Mouse (Mus musculus): Measurements from ENCODE around the gene Mboat1. TPM values are rescaled to one million over a fixed set of nuclear protein-coding genes. Genes with fewer than 3 reads are reported as not detected.

Gene Mboat1
- total RNA-seq, 2 experiments from 2014 or later: 0.75 to 0.91 TPM

DNA sequence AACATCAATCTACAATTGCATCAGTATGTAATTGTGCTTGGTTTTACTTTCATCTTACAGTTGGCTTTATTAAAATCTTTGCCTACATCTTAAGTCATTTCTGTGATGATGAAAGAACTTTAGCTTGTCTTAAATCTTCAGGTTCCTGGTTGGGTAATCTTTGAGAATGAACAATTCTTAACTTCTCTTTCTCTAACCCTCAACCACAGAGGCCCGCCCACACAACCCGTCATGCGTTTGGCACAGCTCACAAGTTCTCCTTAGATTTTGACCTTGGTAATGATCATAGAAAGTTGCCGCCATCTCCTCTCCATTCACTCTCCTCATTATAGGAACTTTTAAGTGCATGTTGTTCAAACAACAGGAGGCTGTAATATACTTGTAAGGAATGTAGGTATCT lies 18.0 kb downstream of the Mboat1 start:
- no peak overlapping the region for H3K27ac ChIP-seq
- no peak for TF ChIP-seq CTCF (IDR thresholded peaks at IDR 0.05)
- intact Hi-C loops (cut with DNase I): no loop called here
- H3K4me3 ChIP-seq: no peak overlapping the region
- DNase-seq (ENCODE audit: extremely low spot score in 1 of 2, low spot score in 2 of 2): no peak

DNA sequence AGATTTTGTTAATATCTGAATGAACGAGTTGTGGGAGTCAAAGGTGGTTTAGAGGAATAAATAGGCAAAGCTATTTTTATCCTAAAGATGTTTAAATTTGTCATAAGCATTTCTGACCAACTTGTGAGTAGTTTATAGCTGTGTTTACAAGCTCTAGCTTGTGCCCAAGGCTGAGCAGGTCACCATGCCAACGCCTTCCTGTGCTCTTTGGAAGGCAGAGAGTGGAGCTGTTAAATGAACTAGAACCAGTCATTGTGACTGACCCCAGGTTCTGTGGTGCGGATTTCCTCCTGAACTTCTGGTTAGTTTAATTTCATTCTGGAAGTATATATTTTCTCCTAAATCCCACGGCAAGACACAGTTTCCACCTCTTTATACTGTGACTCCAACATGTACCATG lies 23.3 kb downstream of the Mboat1 start:
- no peak for TF ChIP-seq CTCF (IDR thresholded peaks at IDR 0.05)
- H3K4me3 ChIP-seq: no peak overlapping the region
- DNase-seq (ENCODE audit: extremely low spot score in 1 of 2, low spot score in 2 of 2): no peak
- no peak overlapping the region for H3K27ac ChIP-seq
- intact Hi-C loops (cut with DNase I): no loop called here

DNA sequence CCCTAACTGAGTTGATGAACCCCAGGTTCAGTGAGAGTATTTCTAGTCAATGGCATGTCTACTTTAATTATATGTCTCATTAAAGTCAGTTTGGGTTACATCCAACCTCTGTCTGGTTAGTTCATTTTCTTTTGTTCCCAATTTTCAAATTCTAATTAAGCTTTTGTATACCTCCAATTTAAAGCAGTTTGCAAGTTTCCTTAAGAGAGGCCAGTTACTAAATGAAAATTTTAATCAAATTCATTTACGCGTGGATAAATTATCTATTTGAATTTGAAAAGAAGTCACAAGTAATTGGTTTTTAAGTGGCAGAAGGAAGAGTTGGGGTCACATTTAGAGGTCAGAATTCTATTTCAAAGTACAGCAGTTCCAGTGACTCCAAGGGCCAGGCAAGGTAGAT lies 27.2 kb downstream of the Mboat1 start:
- intact Hi-C loops (cut with DNase I): no loop called here
- TF ChIP-seq CTCF (IDR thresholded peaks at IDR 0.05): no peak
- no peak overlapping the region for H3K27ac ChIP-seq
- no peak overlapping the region for H3K4me3 ChIP-seq
- DNase-seq (ENCODE audit: extremely low spot score in 1 of 2, low spot score in 2 of 2): no peak

GRCm38 (mm10) chr13:30166138-30167090 lies 30.1 kb downstream of the Mboat1 start:
- no peak for TF ChIP-seq CTCF (IDR thresholded peaks at IDR 0.05)
- H3K27ac ChIP-seq: no peak overlapping the region
- no peak for DNase-seq (ENCODE audit: extremely low spot score in 1 of 2, low spot score in 2 of 2)
- H3K4me3 ChIP-seq: no peak overlapping the region
- intact Hi-C loops (cut with DNase I): no loop called here

- intact Hi-C loops (cut with DNase I): no loop called here
- H3K4me3 ChIP-seq: no peak overlapping the region
- no peak overlapping the region for H3K27ac ChIP-seq
- no peak for TF ChIP-seq CTCF (IDR thresholded peaks at IDR 0.05)
- DNase-seq (ENCODE audit: extremely low spot score in 1 of 2, low spot score in 2 of 2): no peak
These were observed 31.2 kb downstream of the Mboat1 start for GRCm38 (mm10) chr13:30167499-30167898.

- no peak overlapping the region for H3K4me3 ChIP-seq
- DNase-seq (ENCODE audit: extremely low spot score in 1 of 2, low spot score in 2 of 2): no peak
- H3K27ac ChIP-seq: no peak overlapping the region
- intact Hi-C loops (cut with DNase I): no loop called here
- TF ChIP-seq CTCF (IDR thresholded peaks at IDR 0.05): no peak
These were observed 32.5 kb downstream of the Mboat1 start for GRCm38 (mm10) chr13:30168803-30169202.

GRCm38 (mm10) chr13:30170061-30170460 lies 33.8 kb downstream of the Mboat1 start:
- intact Hi-C loops (cut with DNase I): no loop called here
- Histone ChIP-seq H3K4me3 (no peak overlapping the region), H3K27ac (no peak overlapping the region)
- no peak for DNase-seq (ENCODE audit: extremely low spot score in 1 of 2, low spot score in 2 of 2)
- TF ChIP-seq CTCF (IDR thresholded peaks at IDR 0.05): no peak

DNA sequence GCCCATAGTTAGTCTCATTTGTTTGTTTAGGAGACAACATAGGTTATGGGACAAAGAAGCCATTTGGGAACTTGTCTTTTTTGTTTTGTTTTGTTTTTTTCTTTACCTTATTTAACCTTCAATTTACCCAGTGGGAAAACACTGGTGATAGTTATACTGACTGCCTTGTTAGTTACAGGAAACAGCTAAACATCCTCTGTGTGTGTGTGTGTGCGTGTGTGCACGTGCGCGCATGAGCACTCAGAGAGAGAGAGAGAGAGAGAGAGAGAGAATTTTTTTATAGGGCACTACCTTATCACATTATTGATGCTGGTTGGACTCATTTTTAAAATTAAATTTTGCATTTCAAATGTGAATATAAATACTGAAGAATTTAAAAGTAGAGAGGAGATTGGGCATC lies 38.3 kb downstream of the Mboat1 start:
- no peak for DNase-seq (ENCODE audit: extremely low spot score in 1 of 2, low spot score in 2 of 2)
- H3K27ac ChIP-seq: no peak overlapping the region
- intact Hi-C loops (cut with DNase I): no loop called here
- H3K4me3 ChIP-seq: no peak overlapping the region
- TF ChIP-seq CTCF (IDR thresholded peaks at IDR 0.05): no peak

- DNase-seq (ENCODE audit: extremely low spot score in 1 of 2, low spot score in 2 of 2): no peak
- TF ChIP-seq CTCF (IDR thresholded peaks at IDR 0.05): no peak
- no peak overlapping the region for H3K4me3 ChIP-seq
- intact Hi-C loops (cut with DNase I): no loop called here
- no peak overlapping the region for H3K27ac ChIP-seq
These were observed 41.1 kb downstream of the Mboat1 start for GRCm38 (mm10) chr13:30177356-30177755.

DNA sequence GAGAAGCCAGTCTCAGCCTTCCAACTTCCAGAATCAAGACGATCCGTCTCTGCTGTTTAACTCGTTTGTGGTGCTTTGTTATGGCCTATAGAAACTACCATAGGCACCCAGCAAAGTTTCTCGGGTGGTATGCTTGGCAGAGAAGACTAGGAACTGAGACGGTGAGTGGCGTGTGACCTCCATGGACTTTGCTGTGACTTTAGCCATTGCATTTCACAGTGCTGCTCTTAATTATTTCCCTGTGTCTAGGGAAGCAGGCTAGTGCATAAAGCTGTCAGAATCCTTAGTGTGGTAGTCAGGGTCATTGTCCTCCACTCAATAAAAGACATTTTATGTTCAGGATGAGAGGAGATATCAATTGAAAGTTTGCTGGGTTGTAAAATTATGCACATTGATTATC lies 49.3 kb downstream of the Mboat1 start:
- no peak overlapping the region for H3K4me3 ChIP-seq
- intact Hi-C loops (cut with DNase I): no loop called here
- DNase-seq (ENCODE audit: extremely low spot score in 1 of 2, low spot score in 2 of 2): no peak

DNA sequence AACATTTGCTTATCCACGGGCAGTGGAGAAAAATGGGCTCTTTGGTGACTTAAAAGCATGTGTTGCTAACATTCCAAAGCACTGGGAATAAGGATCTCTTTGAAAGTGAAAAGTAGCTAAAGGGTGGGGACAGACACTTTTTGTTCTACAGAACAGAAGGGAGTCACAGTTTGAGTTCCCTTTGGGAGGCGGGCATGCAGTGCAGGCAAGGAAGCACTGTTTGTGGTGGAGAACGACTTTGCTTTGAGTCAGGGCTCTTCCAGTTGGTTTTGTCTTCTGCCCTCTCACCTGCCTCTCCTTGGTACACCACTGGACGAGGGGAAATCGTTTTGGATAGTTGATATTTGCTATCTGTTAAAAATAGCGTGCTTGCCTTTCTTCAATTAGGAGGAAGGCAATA lies 49.7 kb downstream of the Mboat1 start:
- intact Hi-C loops (cut with DNase I): no loop called here
- no peak for TF ChIP-seq CTCF (IDR thresholded peaks at IDR 0.05)
- no peak for DNase-seq (ENCODE audit: extremely low spot score in 1 of 2, low spot score in 2 of 2)
- Histone ChIP-seq H3K27ac (peak overlapping the region; percentile 12; the same call in 1 of the 2 replicates), H3K4me3 (no peak overlapping the region)

More for the DNA sequence above, 49.3 kb downstream of the Mboat1 start:
- H3K27ac ChIP-seq: peak overlapping the region; percentile 12; the same call in 1 of the 2 replicates
- TF ChIP-seq CTCF (IDR thresholded peaks at IDR 0.05): no peak

GRCm38 (mm10) chr13:30186456-30186855 lies 50.2 kb downstream of the Mboat1 start:
- H3K27ac ChIP-seq: no peak overlapping the region
- peak; percentile 32 to 54 for DNase-seq (ENCODE audit: extremely low spot score in 1 of 2, low spot score in 2 of 2)
- no peak overlapping the region for H3K4me3 ChIP-seq
- intact Hi-C loops (cut with DNase I): no loop called here
- no peak; the same call in 1 of the 2 replicates for TF ChIP-seq CTCF (IDR thresholded peaks at IDR 0.05)
